Mouse (Mus musculus) cortical plate, adult 2 months (tissue): Measurements from ENCODE around the gene Bin2.
A peak's percentile ranks its signal among the peaks of the same experiment; 100 is the strongest.

Source experiments
- CTCF ChIP-seq: fragments of 200-500 bp; IDR thresholded peaks from 2 replicates; pipeline ENCODE4 v1.5.1; 2011; ENCODE audit warnings: mild to moderate bottlenecking, control low read depth, low read length; ENCODE audit not compliant: insufficient read depth; ENCODE audit errors: extremely low read depth
- POLR2A ChIP-seq: fragments of 200-500 bp; IDR thresholded peaks from 2 replicates; pipeline ENCODE4 v1.6.1; 2011; ENCODE audit warnings: mild to moderate bottlenecking, low read length, control low read depth; ENCODE audit not compliant: insufficient read depth; ENCODE audit errors: extremely low read depth

DNA sequence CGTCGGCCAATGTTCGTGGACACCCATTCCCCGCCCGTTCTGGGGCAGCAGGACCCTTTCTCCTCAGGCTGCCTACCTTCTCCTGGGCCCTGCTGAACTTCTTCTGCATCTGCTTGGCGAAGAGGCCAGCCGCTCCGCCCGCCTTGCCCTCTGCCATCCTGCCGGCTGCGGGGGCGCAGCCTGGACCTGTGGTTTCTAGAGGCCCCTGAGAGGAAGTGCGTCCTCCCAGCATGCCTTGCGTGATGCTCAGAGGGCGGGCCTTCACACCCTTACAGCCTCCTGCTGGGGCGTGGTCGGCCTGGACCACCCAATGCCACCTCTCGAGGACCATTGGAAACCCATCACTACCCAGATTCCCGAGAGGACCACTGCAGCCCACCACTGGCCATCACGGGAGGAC is at the start of gene Bin2:
- TF ChIP-seq CTCF (no peak), POLR2A (0 out of 2 replicates have a peak, but pooled peaks have one; percentile 8)
